Mouse (Mus musculus): Measurements from ENCODE around the gene St3gal2. TPM values are rescaled to one million over a fixed set of nuclear protein-coding genes. Genes with fewer than 3 reads are reported as not detected.

St3gal2 gene
- polyA plus RNA-seq, 1 experiment: 29.4 TPM

- no peak for TF ChIP-seq POLR2A (IDR thresholded peaks at IDR 0.05; ENCODE audit: borderline replicate concordance, control insufficient read depth, low read depth, low read length)
- TF ChIP-seq CTCF (IDR thresholded peaks at IDR 0.05; ENCODE audit: control insufficient read depth, insufficient read depth, low read length): no peak
- Histone ChIP-seq H3K27ac (ENCODE audit: control insufficient read depth, insufficient read depth, low read depth, low read length, poor library complexity) (no peak overlapping the region), H3K4me3 (replicated peaks; ENCODE audit: control insufficient read depth, low read depth, low read length) (no peak overlapping the region), H3K4me1 (ENCODE audit: control insufficient read depth, insufficient read depth, low read length) (peaks cover 2% of the 10 kb centered on the region; the same call in 1 of the 2 replicates)
- 71% methylated on average over 11 of the region's 11 CpGs for WGBS
Observed at GRCm38 (mm10) chr8:110918027-110918426, 1.7 kb upstream of the St3gal2 start.

- Histone ChIP-seq H3K27ac (ENCODE audit: control insufficient read depth, insufficient read depth, low read depth, low read length, poor library complexity) (no peak overlapping the region), H3K4me1 (ENCODE audit: control insufficient read depth, insufficient read depth, low read length) (peaks cover 3% of the 10 kb centered on the region; the same call in 1 of the 2 replicates), H3K4me3 (replicated peaks; ENCODE audit: control insufficient read depth, low read depth, low read length) (no peak overlapping the region)
- 17% methylated on average over 8 of the region's 8 CpGs for WGBS
- no peak for TF ChIP-seq POLR2A (IDR thresholded peaks at IDR 0.05; ENCODE audit: borderline replicate concordance, control insufficient read depth, low read depth, low read length)
- TF ChIP-seq CTCF (IDR thresholded peaks at IDR 0.05; ENCODE audit: control insufficient read depth, insufficient read depth, low read length): no peak
Observed at GRCm38 (mm10) chr8:110918460-110918859, 1.3 kb upstream of the St3gal2 start.

- peak overlapping the region; percentile 81 for H3K4me3 ChIP-seq (replicated peaks; ENCODE audit: control insufficient read depth, low read depth, low read length)
- 4% methylated on average over 37 of the region's 37 CpGs for WGBS
- TF ChIP-seq POLR2A (IDR thresholded peaks at IDR 0.05; ENCODE audit: borderline replicate concordance, control insufficient read depth, low read depth, low read length): no peak
- TF ChIP-seq CTCF (IDR thresholded peaks at IDR 0.05; ENCODE audit: control insufficient read depth, insufficient read depth, low read length): no peak
- peak overlapping the region; percentile 83 for H3K27ac ChIP-seq (ENCODE audit: control insufficient read depth, insufficient read depth, low read depth, low read length, poor library complexity)
- peaks cover 6% of the 10 kb centered on the region; the same call in 1 of the 2 replicates for H3K4me1 ChIP-seq (ENCODE audit: control insufficient read depth, insufficient read depth, low read length)
Observed at GRCm38 (mm10) chr8:110920032-110920772, 480 bp downstream of the St3gal2 start.

- 44% methylated on average over 3 of the region's 3 CpGs for WGBS
- TF ChIP-seq POLR2A (IDR thresholded peaks at IDR 0.05; ENCODE audit: borderline replicate concordance, control insufficient read depth, low read depth, low read length): no peak
- TF ChIP-seq CTCF (IDR thresholded peaks at IDR 0.05; ENCODE audit: control insufficient read depth, insufficient read depth, low read length): no peak
- Histone ChIP-seq H3K4me1 (ENCODE audit: control insufficient read depth, insufficient read depth, low read length) (peaks cover 6% of the 10 kb centered on the region; the same call in 1 of the 2 replicates), H3K4me3 (replicated peaks; ENCODE audit: control insufficient read depth, low read depth, low read length) (peak overlapping the region; percentile 81), H3K27ac (ENCODE audit: control insufficient read depth, insufficient read depth, low read depth, low read length, poor library complexity) (peak overlapping the region; percentile 83)
Observed at GRCm38 (mm10) chr8:110920773-110921277, 1.1 kb downstream of the St3gal2 start.

- peak overlapping the region; percentile 81 for H3K4me3 ChIP-seq (replicated peaks; ENCODE audit: control insufficient read depth, low read depth, low read length)
- H3K4me1 ChIP-seq (ENCODE audit: control insufficient read depth, insufficient read depth, low read length): peaks cover 6% of the 10 kb centered on the region; the same call in 1 of the 2 replicates
- WGBS: 48% methylated on average over 7 of the region's 7 CpGs
- no peak for TF ChIP-seq CTCF (IDR thresholded peaks at IDR 0.05; ENCODE audit: control insufficient read depth, insufficient read depth, low read length)
- TF ChIP-seq POLR2A (IDR thresholded peaks at IDR 0.05; ENCODE audit: borderline replicate concordance, control insufficient read depth, low read depth, low read length): 0 out of 2 replicates have a peak, but pooled peaks have one; percentile 7
- H3K27ac ChIP-seq (ENCODE audit: control insufficient read depth, insufficient read depth, low read depth, low read length, poor library complexity): peak overlapping the region; percentile 83
Observed at GRCm38 (mm10) chr8:110921492-110922230, 1.9 kb downstream of the St3gal2 start.

GRCm38 (mm10) chr8:110925691-110926140 lies 6.0 kb downstream of the St3gal2 start:
- 67% methylated on average over 8 of the region's 8 CpGs for WGBS
- peaks cover 4% of the 10 kb centered on the region; the same call in 1 of the 2 replicates for H3K4me1 ChIP-seq (ENCODE audit: control insufficient read depth, insufficient read depth, low read length)
- no peak overlapping the region for H3K4me3 ChIP-seq (replicated peaks; ENCODE audit: control insufficient read depth, low read depth, low read length)
- no peak for TF ChIP-seq POLR2A (IDR thresholded peaks at IDR 0.05; ENCODE audit: borderline replicate concordance, control insufficient read depth, low read depth, low read length)
- TF ChIP-seq CTCF (IDR thresholded peaks at IDR 0.05; ENCODE audit: control insufficient read depth, insufficient read depth, low read length): no peak
- H3K27ac ChIP-seq (ENCODE audit: control insufficient read depth, insufficient read depth, low read depth, low read length, poor library complexity): 0 out of 2 replicates have a peak overlapping the region, but pooled peaks have one; percentile 17

- no peak for TF ChIP-seq POLR2A (IDR thresholded peaks at IDR 0.05; ENCODE audit: borderline replicate concordance, control insufficient read depth, low read depth, low read length)
- TF ChIP-seq CTCF (IDR thresholded peaks at IDR 0.05; ENCODE audit: control insufficient read depth, insufficient read depth, low read length): no peak
- no peak overlapping the region for H3K4me3 ChIP-seq (replicated peaks; ENCODE audit: control insufficient read depth, low read depth, low read length)
- WGBS: 30% methylated on average over 5 of the region's 5 CpGs
- no peak overlapping the region; the same call in 1 of the 2 replicates for H3K27ac ChIP-seq (ENCODE audit: control insufficient read depth, insufficient read depth, low read depth, low read length, poor library complexity)
- H3K4me1 ChIP-seq (ENCODE audit: control insufficient read depth, insufficient read depth, low read length): peaks cover 4% of the 10 kb centered on the region; the same call in 1 of the 2 replicates
Observed at GRCm38 (mm10) chr8:110926690-110927089, 7.0 kb downstream of the St3gal2 start.

- 33% methylated on average over 7 of the region's 7 CpGs for WGBS
- Histone ChIP-seq H3K4me3 (replicated peaks; ENCODE audit: control insufficient read depth, low read depth, low read length) (no peak overlapping the region), H3K27ac (ENCODE audit: control insufficient read depth, insufficient read depth, low read depth, low read length, poor library complexity) (peak overlapping the region; percentile 27), H3K4me1 (ENCODE audit: control insufficient read depth, insufficient read depth, low read length) (peaks cover 5% of the 10 kb centered on the region; the same call in 1 of the 2 replicates)
- TF ChIP-seq POLR2A (IDR thresholded peaks at IDR 0.05; ENCODE audit: borderline replicate concordance, control insufficient read depth, low read depth, low read length): no peak
- TF ChIP-seq CTCF (IDR thresholded peaks at IDR 0.05; ENCODE audit: control insufficient read depth, insufficient read depth, low read length): no peak
Observed at GRCm38 (mm10) chr8:110928435-110928834, 8.7 kb downstream of the St3gal2 start.

Measured in bone marrow, adult 2 months (tissue).